Mouse (Mus musculus) megakaryocyte, embryonic 14.5 days (primary cell): ENCODE data around the gene Wtap.

Experiments
- FLI1 ChIP-seq: IDR thresholded peaks from 2 replicates; pipeline ENCODE4 v1.6.1; 2012; ENCODE audit warnings: low read length, inconsistent platforms, mixed read lengths
- GATA1 ChIP-seq: IDR thresholded peaks from 3 replicates; pipeline ENCODE4 v1.6.1; 2012; ENCODE audit warnings: mixed read lengths, low read length, inconsistent platforms, borderline replicate concordance

DNA sequence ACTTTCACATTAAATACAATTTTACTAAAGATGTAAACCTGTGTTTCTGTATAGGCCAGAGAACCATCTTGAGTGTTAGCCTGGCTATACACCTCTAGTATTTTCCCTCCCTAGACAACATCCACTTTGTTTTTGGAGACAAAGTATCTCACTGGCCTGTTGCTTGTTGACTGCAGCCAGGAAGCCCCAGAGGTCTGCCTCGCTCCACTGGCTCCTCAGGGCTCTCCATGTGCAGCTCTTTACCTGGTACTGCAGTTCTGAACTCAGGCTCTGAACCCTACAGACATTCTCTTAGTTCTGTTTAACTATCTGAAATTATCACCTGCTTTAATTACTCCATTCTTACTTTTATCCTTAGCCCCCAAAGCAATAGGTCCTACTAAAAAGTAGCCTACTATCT, 15.4 kb downstream of the Wtap start:
- TF ChIP-seq GATA1, result no peak
- no peak for TF ChIP-seq FLI1
